Comparison of ENCODE assay signal across 8 mouse cellular contexts in the genomic region with DNA sequence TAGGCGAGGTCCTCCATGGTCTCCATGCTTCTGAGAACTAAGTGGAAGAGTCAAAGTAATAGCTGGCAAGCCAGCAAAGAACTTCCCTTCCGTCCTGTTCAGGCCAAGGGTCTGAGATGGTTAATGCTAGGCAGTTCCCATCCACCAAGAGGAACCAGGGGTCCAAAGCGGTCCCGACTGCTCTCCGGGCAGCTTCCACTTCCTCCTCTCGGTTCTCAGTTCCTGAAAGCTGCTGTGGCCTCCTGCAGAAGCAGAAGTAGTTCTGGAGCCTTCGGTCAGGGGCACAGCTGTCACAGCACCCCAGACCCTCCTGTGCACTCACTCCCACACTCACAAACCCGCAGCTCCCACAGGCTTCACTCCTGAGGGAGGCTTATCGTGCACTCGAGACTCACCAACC. TPM values are rescaled to one million over a fixed set of nuclear protein-coding genes. Genes with fewer than 3 reads are reported as not detected.
A peak's percentile ranks its signal among the peaks of the same experiment; 100 is the strongest.
DNase-seq lines count a peak whose midpoint lies in the region; ATAC-seq lines count a peak whose summit lies in the region.

No protein-coding gene starts in this region.

- WGBS in heart, embryonic 12.5 days = 70% methylated on average over 10 of the region's 10 CpGs
- WGBS in midbrain, embryonic 11.5 days = 79% methylated on average over 10 of the region's 10 CpGs

- no peak for ATAC-seq in heart, embryonic 12.5 days (ENCODE audit: insufficient number of reproducible peaks, low FRiP score)
- peak; percentile 98 for ATAC-seq in megakaryocyte progenitor cell, adult 5-6 weeks (replicated peaks; ENCODE audit: poor library complexity)
- no peak for ATAC-seq in midbrain, embryonic 11.5 days (ENCODE audit: low FRiP score)

- intact Hi-C loops in heart, postnatal 36 days (cut with DNase I) = no loop called here

- no peak overlapping the region for H3K9ac ChIP-seq in heart, embryonic 12.5 days
- no peak overlapping the region for H3K9ac ChIP-seq in midbrain, embryonic 11.5 days (ENCODE audit: low read length)

- H3K4me1 ChIP-seq in heart, embryonic 12.5 days (replicated peaks) = no peaks in the 10 kb centered on the region
- H3K4me1 ChIP-seq in midbrain, embryonic 11.5 days (ENCODE audit: control insufficient read depth, insufficient read depth, low read length) = no peaks in the 10 kb centered on the region

- no peaks in the 10 kb centered on the region for H3K9me3 ChIP-seq in heart, embryonic 12.5 days (replicated peaks)
- H3K9me3 ChIP-seq in midbrain, embryonic 11.5 days (ENCODE audit: control insufficient read depth, low read length) = no peaks in the 10 kb centered on the region

- H3K4me2 ChIP-seq in heart, embryonic 12.5 days = no peak overlapping the region
- H3K4me2 ChIP-seq in midbrain, embryonic 11.5 days = no peak overlapping the region

- H3K36me3 ChIP-seq in heart, embryonic 12.5 days = no peaks in the 10 kb centered on the region
- H3K36me3 ChIP-seq in midbrain, embryonic 11.5 days (ENCODE audit: control insufficient read depth, insufficient read depth, low read length) = no peaks in the 10 kb centered on the region

- no peak overlapping the region for H3K4me3 ChIP-seq in heart, embryonic 12.5 days
- no peak overlapping the region for H3K4me3 ChIP-seq in midbrain, embryonic 11.5 days (ENCODE audit: low read depth, low read length)

- H3K27me3 ChIP-seq in heart, embryonic 12.5 days (replicated peaks) = 0 out of 2 replicates have a peak, but pooled peaks cover 6% of the 10 kb centered on the region
- H3K27me3 ChIP-seq in midbrain, embryonic 11.5 days (ENCODE audit: control insufficient read depth, insufficient read depth, low read length) = no peaks in the 10 kb centered on the region

- DNase-seq in heart, adult 18-20 months = peak; percentile 24 to 75
- DNase-seq in B cell, adult 2 months = peak; percentile 76 to 82
- peak; percentile 22 to 30 for DNase-seq in heart, postnatal 36 days
- no peak for DNase-seq in midbrain, embryonic 11.5 days (ENCODE audit: low spot score, missing footprints)
- no peak for DNase-seq in embryo, embryonic 10 days (ENCODE audit: low spot score)
- no peak for DNase-seq in adrenal gland, postnatal 25 days

- no peak overlapping the region for H3K27ac ChIP-seq in heart, embryonic 12.5 days (ENCODE audit: poor library complexity, severe bottlenecking)
- H3K27ac ChIP-seq in midbrain, embryonic 11.5 days (ENCODE audit: low read depth, low read length) = no peak overlapping the region

RNA-seq across cellular contexts. Expression of gene 4930426L09Rik, which starts 6.7 kb away (rescaled TPM):
- total RNA-seq in heart, adult 18-20 months (2021) = not detected
- polyA plus RNA-seq in heart, embryonic 12.5 days (2016; fragmentation: Nextera tagmentation; extraction: Ambion mirVana) = 0.21 and 0.57 TPM in 2 replicates
- under 1 TPM in 1 of 2 experiments, not detected in 1; 0.19 TPM for total RNA-seq in heart, postnatal 36 days (2021)
- total RNA-seq in megakaryocyte progenitor cell, adult 5-6 weeks (2015) = 1.2 and 1.4 TPM in 2 replicates
- 0.17 TPM in 1 of 2 replicates, not detected in the other for total RNA-seq in megakaryocyte progenitor cell, adult 5-6 weeks (2017)
- 0.29 and 0.38 TPM in 2 replicates for polyA plus RNA-seq in midbrain, embryonic 11.5 days (2014; fragmentation: Nextera tagmentation; extraction: Ambion mirVana)
- total RNA-seq in adrenal gland, postnatal 25 days (2021) = 0.62 and 1.1 TPM in 2 replicates

RNA-seq across cellular contexts. Expression of gene Pip4k2a, which starts 6.9 kb away (rescaled TPM):
- 1 to 10 TPM; 6.3 to 7.7 TPM for total RNA-seq in heart, adult 18-20 months (2021)
- 8.6 TPM in 2 replicates for polyA plus RNA-seq in heart, embryonic 12.5 days (2016; fragmentation: Nextera tagmentation; extraction: Ambion mirVana)
- 1 to 10 TPM; 8.0 to 8.6 TPM for total RNA-seq in heart, postnatal 36 days (2021)
- 47.3 and 62.2 TPM in 2 replicates for total RNA-seq in megakaryocyte progenitor cell, adult 5-6 weeks (2015)
- 23.2 and 23.5 TPM in 2 replicates for total RNA-seq in megakaryocyte progenitor cell, adult 5-6 weeks (2017)
- 9.7 and 11.5 TPM in 2 replicates for polyA plus RNA-seq in midbrain, embryonic 11.5 days (2014; fragmentation: Nextera tagmentation; extraction: Ambion mirVana)
- 39.3 and 40.0 TPM in 2 replicates for total RNA-seq in adrenal gland, postnatal 25 days (2021)

Comparison
In these comparisons a context has a peak if more than half of its experiments do, and no peak if none do; other contexts are left out.
1. DNase-seq: peak in heart, adult 18-20 months (2 of 2), B cell, adult 2 months (2 of 2) and heart, postnatal 36 days (2 of 2); none in midbrain, embryonic 11.5 days (single experiment), embryo, embryonic 10 days (single experiment) and adrenal gland, postnatal 25 days (single experiment).